Mouse (Mus musculus) brain, embryonic 14.5 days (tissue): Measurements from ENCODE around the gene Six2. TPM values are rescaled to one million over a fixed set of nuclear protein-coding genes. Genes with fewer than 3 reads are reported as not detected.
A peak's percentile ranks its signal among the peaks of the same experiment; 100 is the strongest.

Experiments
- DNase-seq: peaks from one replicate; pipeline ENCODE4 v3.0.0-alpha.2; 2011; ENCODE audit warnings: low read depth
- CTCF ChIP-seq: fragments of 200-500 bp; IDR thresholded peaks from 2 replicates; pipeline ENCODE4 v1.5.1; 2012; ENCODE audit warnings: inconsistent platforms, mild to moderate bottlenecking, moderate library complexity, borderline replicate concordance; ENCODE audit not compliant: insufficient read depth, insufficient read length; ENCODE audit errors: extremely low read depth
- POLR2A ChIP-seq: fragments of 200-500 bp; IDR thresholded peaks from 2 replicates; pipeline ENCODE4 v1.6.1; 2012; ENCODE audit warnings: mild to moderate bottlenecking, inconsistent platforms, borderline replicate concordance; ENCODE audit not compliant: poor library complexity, insufficient read depth, insufficient read length, severe bottlenecking; ENCODE audit errors: extremely low read depth
- polyA plus RNA-seq: library from polyadenylated mRNA; depleted of rRNA; stranded (reverse); fragments of >200 nt; gene quantifications from 2 replicates; pipeline ENCODE4 v1.2.3, GENCODE M21; 2012

The Six2 gene
- polyA plus RNA-seq, 1 experiment, result 3.1 TPM

GRCm38 (mm10) chr17:85704369-85705260, 16.5 kb upstream of the Six2 start:
- DNase-seq, result peak; percentile 45
- TF ChIP-seq POLR2A (no peak), CTCF (no peak)

- no peak for DNase-seq
- TF ChIP-seq POLR2A, result no peak
- TF ChIP-seq CTCF, result no peak
Measured at GRCm38 (mm10) chr17:85700028-85700427, 12.0 kb upstream of the Six2 start.

GRCm38 (mm10) chr17:85698643-85699042, 10.6 kb upstream of the Six2 start:
- DNase-seq, result no peak
- TF ChIP-seq CTCF (no peak), POLR2A (no peak)

GRCm38 (mm10) chr17:85697976-85698375, 9.9 kb upstream of the Six2 start:
- TF ChIP-seq POLR2A (no peak), CTCF (no peak)

GRCm38 (mm10) chr17:85694499-85694898, 6.4 kb upstream of the Six2 start:
- TF ChIP-seq POLR2A (no peak), CTCF (peak; percentile 43; the same call in 1 of the 2 replicates)
- no peak for DNase-seq

More at GRCm38 (mm10) chr17:85697976-85698375, 9.9 kb upstream of the Six2 start:
- no peak for DNase-seq

- no peak for TF ChIP-seq CTCF
- TF ChIP-seq POLR2A, result no peak
- DNase-seq, result no peak
Measured at GRCm38 (mm10) chr17:85693101-85693500, 5.0 kb upstream of the Six2 start.

- no peak for DNase-seq
- no peak for TF ChIP-seq POLR2A
- no peak for TF ChIP-seq CTCF
Measured at GRCm38 (mm10) chr17:85692594-85692993, 4.5 kb upstream of the Six2 start.

GRCm38 (mm10) chr17:85691701-85692536, 3.8 kb upstream of the Six2 start:
- TF ChIP-seq CTCF (no peak), POLR2A (no peak)
- peak; percentile 59 for DNase-seq

- TF ChIP-seq POLR2A (no peak), CTCF (no peak)
- DNase-seq, result no peak
Measured at GRCm38 (mm10) chr17:85690969-85691335, 2.9 kb upstream of the Six2 start.

GRCm38 (mm10) chr17:85690323-85690968, 2.4 kb upstream of the Six2 start:
- TF ChIP-seq POLR2A (no peak), CTCF (no peak)
- no peak for DNase-seq

- DNase-seq, result no peak
Measured at GRCm38 (mm10) chr17:85689807-85690319, 1.8 kb upstream of the Six2 start.

More at GRCm38 (mm10) chr17:85689807-85690319, 1.8 kb upstream of the Six2 start:
- no peak for TF ChIP-seq POLR2A
- TF ChIP-seq CTCF, result no peak
